Mouse (Mus musculus): ENCODE results near the gene Slc15a3. TPM values are rescaled to one million over a fixed set of nuclear protein-coding genes. Genes with fewer than 3 reads are reported as not detected.

The Slc15a3 gene
- polyA plus RNA-seq, 1 experiment from 2014 or later, result 0.37 TPM

DNA sequence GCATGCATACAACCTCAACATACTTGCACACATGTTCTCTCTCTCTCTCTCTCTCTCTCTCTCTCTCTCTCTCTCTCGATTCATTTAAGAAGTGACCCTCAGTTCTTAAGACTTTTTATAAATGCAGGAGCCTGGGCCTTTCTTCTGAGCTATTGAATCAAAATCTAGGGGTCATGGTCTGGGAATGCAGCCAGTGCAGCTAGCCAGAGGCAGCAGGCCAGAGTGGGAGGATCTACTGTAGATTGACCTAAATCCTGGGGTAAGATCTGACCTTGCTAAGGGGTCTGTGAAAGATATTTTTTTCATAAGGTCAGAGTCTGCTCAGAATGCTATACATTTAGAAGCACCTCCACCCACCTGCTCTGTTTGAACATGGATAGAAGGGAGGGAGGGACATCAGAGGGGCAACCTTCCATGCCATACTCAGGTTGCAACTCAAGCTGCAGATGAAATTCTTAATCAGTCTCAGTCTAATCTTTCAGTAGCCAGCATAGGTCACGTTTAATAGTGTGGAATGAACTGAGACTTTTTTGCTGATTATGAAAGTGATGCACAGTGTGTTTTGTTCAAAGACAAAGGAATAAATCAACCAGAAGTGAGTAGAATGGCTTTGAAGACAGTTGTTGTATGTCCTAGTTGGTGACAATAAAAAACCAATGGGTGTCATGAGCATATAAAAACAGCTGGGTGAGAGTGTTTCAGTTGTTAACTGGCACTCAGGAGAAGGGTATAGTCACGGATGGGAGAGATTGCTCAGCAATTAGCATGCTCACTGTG, 8.0 kb downstream of the Slc15a3 start:
- Histone ChIP-seq H3K4me2 (replicated peaks; ENCODE audit: low read depth, low read length) (no peak overlapping the region), H3K9ac (ENCODE audit: low read depth, low read length) (no peak overlapping the region), H3K4me3 (ENCODE audit: low read depth, low read length) (no peak overlapping the region), H3K27me3 (ENCODE audit: control insufficient read depth, insufficient read depth, low read length) (peaks cover 2% of the 10 kb centered on the region), H3K4me1 (replicated peaks; ENCODE audit: control insufficient read depth, insufficient read depth, low read length) (no peaks in the 10 kb centered on the region), H3K36me3 (ENCODE audit: control insufficient read depth, insufficient read depth, low read length) (no peaks in the 10 kb centered on the region), H3K9me3 (ENCODE audit: control insufficient read depth, low read length) (no peaks in the 10 kb centered on the region), H3K27ac (ENCODE audit: low read depth, low read length) (no peak overlapping the region)
- WGBS, result 49% methylated on average over 3 of the region's 3 CpGs
- DNase-seq (ENCODE audit: low spot score), result no peak
- ATAC-seq (ENCODE audit: low FRiP score), result no peak

DNA sequence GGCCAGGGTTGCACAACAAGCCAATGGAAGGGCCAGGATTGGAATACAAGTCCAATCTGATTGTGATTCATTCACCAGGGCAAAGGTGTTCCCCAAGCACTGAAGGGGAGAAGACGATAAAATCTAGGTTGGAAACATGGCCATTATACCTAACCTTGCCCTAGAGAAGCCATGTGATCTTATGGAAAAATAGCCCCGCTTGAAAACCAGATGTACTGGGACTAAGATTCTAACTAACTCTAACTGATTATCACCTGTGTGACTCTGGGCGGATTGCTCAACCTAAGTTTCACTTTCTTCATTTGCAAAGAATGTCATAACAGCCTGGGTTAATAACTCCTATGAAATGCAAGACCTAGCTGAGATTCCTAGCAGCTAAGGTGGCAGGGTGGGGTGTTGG, 15.9 kb downstream of the Slc15a3 start:
- Histone ChIP-seq H3K4me3 (ENCODE audit: low read depth, low read length) (no peak overlapping the region), H3K9ac (ENCODE audit: low read depth, low read length) (no peak overlapping the region), H3K4me2 (replicated peaks; ENCODE audit: low read depth, low read length) (no peak overlapping the region), H3K36me3 (ENCODE audit: control insufficient read depth, insufficient read depth, low read length) (peaks cover 21% of the 10 kb centered on the region), H3K9me3 (ENCODE audit: control insufficient read depth, low read length) (no peaks in the 10 kb centered on the region), H3K4me1 (replicated peaks; ENCODE audit: control insufficient read depth, insufficient read depth, low read length) (no peaks in the 10 kb centered on the region), H3K27ac (ENCODE audit: low read depth, low read length) (no peak overlapping the region), H3K27me3 (ENCODE audit: control insufficient read depth, insufficient read depth, low read length) (no peaks in the 10 kb centered on the region)
- ATAC-seq (ENCODE audit: low FRiP score) (no peak), DNase-seq (ENCODE audit: low spot score) (no peak)
- 93% methylated on average over 3 of the region's 3 CpGs for WGBS

DNA sequence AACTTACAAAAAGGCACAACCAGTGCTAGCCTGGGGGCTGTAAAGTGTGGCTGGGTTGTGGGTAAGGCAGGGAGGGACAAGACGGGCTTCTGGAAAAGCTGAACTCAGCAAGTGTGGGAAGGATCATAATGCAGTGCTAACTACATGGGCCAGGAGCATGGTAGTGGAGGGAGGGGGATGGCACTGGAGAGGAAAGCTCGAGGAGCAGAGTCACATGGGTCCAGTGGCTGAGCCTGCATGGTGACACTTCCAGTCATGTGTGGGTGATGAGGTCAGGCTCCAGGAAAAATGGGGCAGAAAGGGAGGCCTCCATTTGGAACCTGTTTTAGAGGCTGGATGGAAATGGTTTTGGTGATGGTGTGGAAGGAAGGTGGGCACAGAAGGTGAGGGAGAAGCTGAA, 17.0 kb downstream of the Slc15a3 start:
- Histone ChIP-seq H3K4me2 (replicated peaks; ENCODE audit: low read depth, low read length) (no peak overlapping the region), H3K9ac (ENCODE audit: low read depth, low read length) (no peak overlapping the region), H3K27ac (ENCODE audit: low read depth, low read length) (no peak overlapping the region), H3K4me1 (replicated peaks; ENCODE audit: control insufficient read depth, insufficient read depth, low read length) (no peaks in the 10 kb centered on the region), H3K9me3 (ENCODE audit: control insufficient read depth, low read length) (no peaks in the 10 kb centered on the region), H3K36me3 (ENCODE audit: control insufficient read depth, insufficient read depth, low read length) (peaks cover 27% of the 10 kb centered on the region), H3K27me3 (ENCODE audit: control insufficient read depth, insufficient read depth, low read length) (no peaks in the 10 kb centered on the region), H3K4me3 (ENCODE audit: low read depth, low read length) (no peak overlapping the region)
- 61% methylated on average over 2 of the region's 2 CpGs for WGBS
- DNase-seq (ENCODE audit: low spot score), result no peak
- ATAC-seq (ENCODE audit: low FRiP score), result no peak

DNA sequence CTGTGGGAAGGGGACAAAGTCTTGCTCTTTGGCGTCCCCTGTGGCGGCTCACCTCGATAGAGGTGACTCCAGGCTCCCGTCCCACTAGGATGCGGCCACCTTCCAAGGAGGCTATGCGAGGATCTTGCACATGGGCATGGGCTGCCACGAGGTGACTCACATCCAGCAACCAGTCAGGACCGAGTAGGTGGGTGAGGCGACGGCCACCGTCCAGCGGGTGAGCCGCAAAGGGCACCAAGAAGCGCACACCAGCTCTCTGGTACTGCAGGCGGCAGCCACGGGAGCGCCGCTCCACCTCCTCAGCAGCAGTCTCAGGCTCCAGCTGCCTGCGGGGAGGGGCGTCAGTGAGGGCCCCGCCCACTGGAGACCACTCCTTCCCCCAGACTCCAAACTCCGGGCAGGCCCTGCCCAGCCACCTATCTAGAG, 20.6 kb downstream of the Slc15a3 start:
- DNase-seq (ENCODE audit: low spot score), result no peak
- WGBS, result 46% methylated on average over 22 of the region's 22 CpGs
- ATAC-seq (ENCODE audit: low FRiP score), result no peak

DNA sequence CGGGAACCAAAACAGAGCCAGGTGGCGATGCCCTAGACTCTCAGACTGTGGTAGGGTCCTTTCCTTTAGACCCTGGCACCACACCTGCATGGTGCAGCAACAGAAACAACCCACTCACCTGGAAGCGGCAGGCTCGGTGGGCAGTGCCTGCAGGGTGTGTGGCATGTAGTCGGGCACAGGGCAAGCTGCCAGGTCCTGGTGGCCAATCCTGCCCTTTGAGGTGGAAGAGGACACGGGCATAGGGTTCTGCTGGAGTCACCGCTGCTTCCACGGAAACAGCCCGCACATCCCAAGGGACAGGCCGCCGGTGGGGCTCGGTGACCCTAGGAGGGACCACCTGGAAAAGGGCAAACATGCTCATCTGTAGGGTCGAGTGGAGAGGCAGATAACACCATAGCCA, 26.8 kb downstream of the Slc15a3 start:
- Histone ChIP-seq H3K4me2 (replicated peaks; ENCODE audit: low read depth, low read length) (no peak overlapping the region), H3K9me3 (ENCODE audit: control insufficient read depth, low read length) (no peaks in the 10 kb centered on the region), H3K36me3 (ENCODE audit: control insufficient read depth, insufficient read depth, low read length) (peaks cover 25% of the 10 kb centered on the region), H3K4me3 (ENCODE audit: low read depth, low read length) (no peak overlapping the region), H3K27ac (ENCODE audit: low read depth, low read length) (no peak overlapping the region), H3K9ac (ENCODE audit: low read depth, low read length) (no peak overlapping the region), H3K27me3 (ENCODE audit: control insufficient read depth, insufficient read depth, low read length) (no peaks in the 10 kb centered on the region), H3K4me1 (replicated peaks; ENCODE audit: control insufficient read depth, insufficient read depth, low read length) (0 out of 2 replicates have a peak, but pooled peaks cover 4% of the 10 kb centered on the region)
- 88% methylated on average over 13 of the region's 13 CpGs for WGBS
- no peak for DNase-seq (ENCODE audit: low spot score)
- no peak for ATAC-seq (ENCODE audit: low FRiP score)

More for the DNA sequence above, 20.6 kb downstream of the Slc15a3 start:
- no peaks in the 10 kb centered on the region for H3K4me1 ChIP-seq (replicated peaks; ENCODE audit: control insufficient read depth, insufficient read depth, low read length)
- no peaks in the 10 kb centered on the region for H3K9me3 ChIP-seq (ENCODE audit: control insufficient read depth, low read length)
- no peaks in the 10 kb centered on the region for H3K27me3 ChIP-seq (ENCODE audit: control insufficient read depth, insufficient read depth, low read length)
- no peak overlapping the region for H3K4me2 ChIP-seq (replicated peaks; ENCODE audit: low read depth, low read length)
- no peak overlapping the region for H3K4me3 ChIP-seq (ENCODE audit: low read depth, low read length)
- H3K36me3 ChIP-seq (ENCODE audit: control insufficient read depth, insufficient read depth, low read length), result peaks cover 40% of the 10 kb centered on the region
- H3K9ac ChIP-seq (ENCODE audit: low read depth, low read length), result no peak overlapping the region
- H3K27ac ChIP-seq (ENCODE audit: low read depth, low read length), result no peak overlapping the region

DNA sequence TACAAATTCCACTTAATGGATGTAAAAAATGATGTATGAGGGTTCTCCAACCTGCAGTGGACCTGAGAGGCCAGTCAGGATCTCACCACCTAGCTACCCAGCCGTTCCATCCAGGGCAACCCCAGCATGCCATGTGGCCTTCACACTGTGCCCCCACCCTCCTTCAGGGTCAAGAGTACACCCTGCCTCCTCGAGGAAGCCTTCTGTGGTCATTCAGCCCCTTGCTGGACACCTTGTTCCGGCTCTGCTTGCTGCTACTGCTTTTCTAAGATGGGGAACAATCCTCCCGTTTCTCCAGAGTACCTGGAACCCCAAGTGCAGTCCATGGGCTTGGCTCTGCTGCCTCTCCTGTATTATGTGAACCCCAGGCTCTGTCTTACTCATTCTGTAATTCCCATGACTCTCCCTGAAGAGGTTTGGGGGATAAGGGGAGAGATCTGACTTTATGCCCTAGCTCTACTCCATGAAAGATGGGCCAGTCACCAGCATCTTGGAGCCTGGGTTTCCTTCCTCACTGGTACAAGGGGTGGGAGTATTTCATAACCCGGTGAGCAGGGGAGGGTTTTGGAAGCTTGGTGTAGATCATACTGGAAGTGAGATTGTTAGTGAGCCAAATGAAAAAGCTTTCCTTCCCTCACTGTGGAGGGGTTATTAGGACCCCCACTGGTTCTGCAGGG, 28.6 kb downstream of the Slc15a3 start:
- peaks cover 11% of the 10 kb centered on the region; the same call in 1 of the 2 replicates for H3K36me3 ChIP-seq (ENCODE audit: control insufficient read depth, insufficient read depth, low read length)
- no peak for DNase-seq (ENCODE audit: low spot score)
- H3K4me2 ChIP-seq (replicated peaks; ENCODE audit: low read depth, low read length), result peak overlapping the region; percentile 87
- no peaks in the 10 kb centered on the region for H3K9me3 ChIP-seq (ENCODE audit: control insufficient read depth, low read length)
- peak overlapping the region; percentile 75 for H3K4me3 ChIP-seq (ENCODE audit: low read depth, low read length)
- ATAC-seq (ENCODE audit: low FRiP score), result no peak
- H3K27me3 ChIP-seq (ENCODE audit: control insufficient read depth, insufficient read depth, low read length), result no peaks in the 10 kb centered on the region
- 31% methylated on average over 5 of the region's 5 CpGs for WGBS
- 0 out of 2 replicates have a peak, but pooled peaks cover 4% of the 10 kb centered on the region for H3K4me1 ChIP-seq (replicated peaks; ENCODE audit: control insufficient read depth, insufficient read depth, low read length)
- H3K27ac ChIP-seq (ENCODE audit: low read depth, low read length), result no peak overlapping the region
- peak overlapping the region; percentile 86 for H3K9ac ChIP-seq (ENCODE audit: low read depth, low read length)

DNA sequence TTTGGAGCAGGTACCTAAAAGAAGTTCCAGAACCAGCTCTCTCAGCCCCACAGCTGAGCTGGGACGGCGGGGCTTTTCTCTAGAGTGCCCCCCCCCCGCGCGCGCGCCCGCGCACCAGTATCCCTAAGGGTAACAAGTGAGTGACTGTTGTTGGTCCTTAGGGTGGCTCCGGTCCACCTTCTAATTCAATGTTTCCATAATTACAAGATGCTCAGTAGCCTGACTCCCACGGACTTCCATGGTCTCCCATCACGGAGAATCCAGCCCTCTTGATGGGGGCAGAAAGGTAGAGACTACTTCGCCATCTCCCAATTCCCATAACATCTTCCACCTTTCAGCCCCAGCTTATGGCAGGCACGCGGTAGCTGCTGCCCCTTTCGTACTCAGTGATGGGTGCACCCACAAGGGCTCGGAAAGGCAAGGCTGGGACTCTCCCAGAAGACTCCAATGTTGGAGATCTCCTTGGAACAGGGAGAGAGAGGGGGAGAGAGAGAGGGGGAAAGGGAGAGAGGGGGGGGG, 29.2 kb downstream of the Slc15a3 start:
- 0 out of 2 replicates have a peak, but pooled peaks cover 4% of the 10 kb centered on the region for H3K4me1 ChIP-seq (replicated peaks; ENCODE audit: control insufficient read depth, insufficient read depth, low read length)
- H3K4me2 ChIP-seq (replicated peaks; ENCODE audit: low read depth, low read length), result peak overlapping the region; percentile 87
- WGBS, result under 1% methylated on average over 17 of the region's 17 CpGs
- H3K9ac ChIP-seq (ENCODE audit: low read depth, low read length), result peak overlapping the region; percentile 86
- ATAC-seq (ENCODE audit: low FRiP score) (peak; percentile 38), DNase-seq (ENCODE audit: low spot score) (no peak)
- peak overlapping the region; percentile 91; the same call in 1 of the 2 replicates for H3K27ac ChIP-seq (ENCODE audit: low read depth, low read length)
- H3K9me3 ChIP-seq (ENCODE audit: control insufficient read depth, low read length), result no peaks in the 10 kb centered on the region
- H3K36me3 ChIP-seq (ENCODE audit: control insufficient read depth, insufficient read depth, low read length), result peaks cover 10% of the 10 kb centered on the region; the same call in 1 of the 2 replicates
- H3K4me3 ChIP-seq (ENCODE audit: low read depth, low read length), result peak overlapping the region; percentile 75
- no peaks in the 10 kb centered on the region for H3K27me3 ChIP-seq (ENCODE audit: control insufficient read depth, insufficient read depth, low read length)

DNA sequence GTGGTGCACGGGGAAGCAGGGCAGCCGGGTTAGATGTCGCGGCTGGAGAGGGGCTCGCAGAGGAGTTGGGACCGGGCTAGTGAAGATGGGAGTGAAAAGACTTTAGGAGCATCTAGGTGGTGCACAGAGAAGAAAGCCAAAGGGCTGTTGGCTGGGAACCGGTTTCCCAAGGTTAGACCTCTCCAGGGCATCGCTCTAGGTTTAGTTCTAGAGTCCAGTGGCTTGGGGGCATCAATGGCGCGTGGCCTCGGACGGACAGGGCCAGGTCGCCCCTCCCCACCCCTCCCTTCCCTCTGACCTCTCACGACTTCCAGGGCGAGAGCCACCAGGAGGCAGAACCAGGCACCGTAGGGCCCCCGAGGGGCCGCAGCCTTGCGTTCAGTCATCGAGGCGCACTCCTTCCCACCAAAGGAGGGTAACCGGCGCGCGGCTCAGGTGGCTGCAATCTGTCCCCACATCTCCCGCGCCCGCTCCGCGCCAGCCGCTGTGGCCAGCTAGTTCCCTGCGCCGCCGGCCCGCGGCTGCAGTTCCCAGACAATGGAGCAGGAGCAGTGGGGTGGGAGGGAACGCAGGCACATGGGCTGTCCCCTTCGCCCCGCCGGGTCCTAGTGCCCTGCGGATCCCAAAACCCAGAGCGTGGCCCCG, 29.8 kb downstream of the Slc15a3 start:
- H3K27me3 ChIP-seq (ENCODE audit: control insufficient read depth, insufficient read depth, low read length), result no peaks in the 10 kb centered on the region
- H3K27ac ChIP-seq (ENCODE audit: low read depth, low read length), result peak overlapping the region; percentile 91
- H3K9ac ChIP-seq (ENCODE audit: low read depth, low read length), result peak overlapping the region; percentile 86
- H3K4me2 ChIP-seq (replicated peaks; ENCODE audit: low read depth, low read length), result peak overlapping the region; percentile 87
- peak overlapping the region; percentile 75 for H3K4me3 ChIP-seq (ENCODE audit: low read depth, low read length)
- H3K36me3 ChIP-seq (ENCODE audit: control insufficient read depth, insufficient read depth, low read length), result peaks cover 10% of the 10 kb centered on the region; the same call in 1 of the 2 replicates
- WGBS, result under 1% methylated on average over 42 of the region's 43 CpGs
- DNase-seq (ENCODE audit: low spot score) (peak; percentile 92), ATAC-seq (ENCODE audit: low FRiP score) (peak; percentile 96)
- no peaks in the 10 kb centered on the region for H3K9me3 ChIP-seq (ENCODE audit: control insufficient read depth, low read length)
- 0 out of 2 replicates have a peak, but pooled peaks cover 4% of the 10 kb centered on the region for H3K4me1 ChIP-seq (replicated peaks; ENCODE audit: control insufficient read depth, insufficient read depth, low read length)

Data from hindbrain, embryonic 11.5 days (tissue).